Mouse (Mus musculus): Measurements from ENCODE around the gene Brf1.
A peak's percentile ranks its signal among the peaks of the same experiment; 100 is the strongest.

The Brf1 gene

GRCm38 (mm10) chr12:112974736-112975135 is 25.8 kb downstream of the Brf1 start:
- DNase-seq, result no peak

- DNase-seq, result no peak
These were observed 30.9 kb downstream of the Brf1 start for GRCm38 (mm10) chr12:112969616-112970015.

GRCm38 (mm10) chr12:112968943-112969342 is 31.6 kb downstream of the Brf1 start:
- DNase-seq, result no peak

GRCm38 (mm10) chr12:112965783-112966182 is 34.7 kb downstream of the Brf1 start:
- peak in 1 of 2 experiments; percentile 33 for DNase-seq

GRCm38 (mm10) chr12:112961872-112962271 is 38.6 kb downstream of the Brf1 start:
- DNase-seq, result no peak

GRCm38 (mm10) chr12:112961428-112961827 is 39.1 kb downstream of the Brf1 start:
- DNase-seq, result peak; percentile 66 to 75

GRCm38 (mm10) chr12:112959421-112959820 is 41.1 kb downstream of the Brf1 start:
- no peak for DNase-seq

GRCm38 (mm10) chr12:112958303-112958702 is 42.2 kb downstream of the Brf1 start:
- peak; percentile 68 to 70 for DNase-seq

- peak; percentile 90 to 93 for DNase-seq
These were observed 44.7 kb downstream of the Brf1 start for GRCm38 (mm10) chr12:112955800-112956199.

GRCm38 (mm10) chr12:112952926-112953565 is 47.5 kb downstream of the Brf1 start:
- DNase-seq, result no peak

GRCm38 (mm10) chr12:112952433-112952832 is 48.1 kb downstream of the Brf1 start:
- DNase-seq, result peak in 1 of 2 experiments; percentile 44

- peak in 1 of 2 experiments; percentile 27 for DNase-seq
These were observed 49.2 kb downstream of the Brf1 start for GRCm38 (mm10) chr12:112951150-112951842.

GRCm38 (mm10) chr12:112950761-112951129 is 49.8 kb downstream of the Brf1 start:
- peak in 1 of 2 experiments; percentile 53 for DNase-seq

- peak; percentile 96 to 97 for DNase-seq
These were observed 50.3 kb downstream of the Brf1 start for GRCm38 (mm10) chr12:112950040-112950760.

GRCm38 (mm10) chr12:112947307-112947706 is 53.2 kb downstream of the Brf1 start:
- peak; percentile 49 to 53 for DNase-seq

- no peak for DNase-seq
These were observed 56.8 kb downstream of the Brf1 start for GRCm38 (mm10) chr12:112943669-112944068.

GRCm38 (mm10) chr12:112941776-112942713 is 58.5 kb downstream of the Brf1 start, which contains the start of gene Nudt14:
Nudt14 (minus strand) TSS chr12:112942124.
- DNase-seq, result peak; percentile 86

GRCm38 (mm10) chr12:112941156-112941775 is 59.2 kb downstream of the Brf1 start:
- peak; percentile 64 to 75 for DNase-seq

GRCm38 (mm10) chr12:112940710-112941109 is 59.8 kb downstream of the Brf1 start:
- no peak for DNase-seq

- DNase-seq, result no peak
These were observed 60.3 kb downstream of the Brf1 start for GRCm38 (mm10) chr12:112940238-112940637.

GRCm38 (mm10) chr12:112938873-112939565 is 61.5 kb downstream of the Brf1 start:
- peak; percentile 65 to 77 for DNase-seq
